Mouse (Mus musculus) v-Abl transformed pro-B cells (cell line): ENCODE measurements around the gene Pmf1.
"Not testable (repeated sequence)": the region's sequence is repeated elsewhere in the genome, so short reads cannot be mapped to it uniquely, and the experiment has no call there.

Experiments
- in situ Hi-C, 2 experiments: fragments of 400-800 bp; cut with MboI; formaldehyde crosslinking; loops; one replicate each; pipeline ENCODE4 v1.15.1; 2025; ENCODE audit not compliant: unreplicated experiment in 2 of 2

The Pmf1 gene

GRCm38 (mm10) chr3:88440500-88441381 is 30.6 kb upstream of the Pmf1 start:
- in situ Hi-C loops, result no loop called here

DNA sequence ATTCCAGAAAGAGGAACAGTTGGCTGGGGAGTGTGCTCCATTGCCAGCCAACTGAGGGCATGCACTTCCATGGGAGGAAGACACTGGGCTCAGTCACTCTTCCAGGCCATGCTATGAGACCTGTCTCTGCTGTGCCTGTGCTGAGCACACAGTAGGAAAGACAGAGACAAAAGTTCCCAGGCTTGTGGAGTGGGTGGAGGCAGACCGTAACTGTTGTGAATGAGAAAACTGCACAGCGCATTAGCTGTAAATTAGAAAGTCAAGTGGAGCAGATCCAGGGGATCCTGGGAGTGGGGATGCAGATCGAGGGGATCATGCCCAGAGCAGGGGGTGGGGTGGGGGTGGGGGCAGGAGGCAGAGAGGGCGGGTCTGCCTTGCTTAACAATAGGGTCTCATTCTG is 29.5 kb upstream of the Pmf1 start:
- in situ Hi-C loops, result no loop called here

GRCm38 (mm10) chr3:88437454-88437853 is 27.3 kb upstream of the Pmf1 start:
- in situ Hi-C loops, result no loop called here

DNA sequence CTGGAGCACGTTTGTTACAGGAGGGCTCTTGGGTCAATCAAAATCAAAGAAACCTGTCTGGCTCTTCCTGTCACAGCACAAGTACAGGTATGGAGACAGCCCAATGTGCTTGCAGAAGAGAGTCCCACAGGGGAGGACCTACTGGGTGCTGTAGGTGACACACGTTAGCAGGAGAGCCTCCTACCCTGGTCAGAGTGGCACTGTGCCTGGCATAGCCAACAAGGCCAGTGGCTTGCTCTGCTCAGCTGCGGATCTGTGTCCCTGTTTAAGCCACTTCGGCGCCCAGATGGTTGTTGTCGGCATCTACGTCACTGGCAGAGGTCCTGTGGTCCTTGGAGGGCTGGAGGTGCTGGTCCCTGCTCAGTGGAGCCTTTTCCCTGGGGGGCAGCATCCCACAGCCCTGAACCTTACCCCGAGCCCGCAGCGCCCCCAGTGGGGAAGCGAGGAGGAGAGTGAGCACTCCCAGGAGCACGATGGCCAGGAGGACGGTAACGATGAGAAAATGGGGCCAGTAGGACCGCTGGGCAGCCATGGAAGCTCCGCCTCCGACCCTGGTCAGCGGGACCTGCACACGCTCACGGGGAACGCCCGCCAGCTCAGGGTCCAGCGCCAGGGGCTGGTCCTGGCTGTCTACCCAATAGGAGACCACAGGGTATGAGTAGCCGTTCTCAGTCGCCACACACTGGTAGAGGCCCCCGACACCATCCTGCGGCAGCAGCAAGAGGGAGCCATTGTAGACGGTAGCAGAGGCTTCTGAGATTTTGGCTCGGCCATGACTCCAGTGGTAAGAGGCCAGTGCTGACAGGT is 26.5 kb upstream of the Pmf1 start:
- in situ Hi-C loops, result no loop called here

GRCm38 (mm10) chr3:88435515-88435914 is 25.4 kb upstream of the Pmf1 start:
- in situ Hi-C loops, result no loop called here

DNA sequence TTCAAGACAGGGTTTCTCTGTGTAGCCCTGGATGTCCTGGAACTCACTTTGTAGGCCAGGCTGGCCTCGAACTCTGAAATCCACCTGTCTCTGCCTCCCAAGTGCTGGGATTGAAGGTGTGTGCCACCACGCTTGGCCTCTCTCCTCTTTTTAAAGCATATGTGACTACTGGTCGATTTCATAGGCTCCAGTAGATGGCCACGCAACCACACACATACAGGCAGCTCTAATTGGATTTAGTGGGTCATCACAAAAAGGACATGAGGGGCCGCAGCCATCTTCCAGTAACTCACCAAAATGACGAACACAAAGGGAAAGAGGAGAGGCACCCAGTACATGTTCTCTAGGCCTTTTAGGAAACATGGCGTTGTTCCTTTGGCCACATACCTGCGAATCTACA is 18.5 kb upstream of the Pmf1 start:
- in situ Hi-C loops, result not testable (repeated sequence)

DNA sequence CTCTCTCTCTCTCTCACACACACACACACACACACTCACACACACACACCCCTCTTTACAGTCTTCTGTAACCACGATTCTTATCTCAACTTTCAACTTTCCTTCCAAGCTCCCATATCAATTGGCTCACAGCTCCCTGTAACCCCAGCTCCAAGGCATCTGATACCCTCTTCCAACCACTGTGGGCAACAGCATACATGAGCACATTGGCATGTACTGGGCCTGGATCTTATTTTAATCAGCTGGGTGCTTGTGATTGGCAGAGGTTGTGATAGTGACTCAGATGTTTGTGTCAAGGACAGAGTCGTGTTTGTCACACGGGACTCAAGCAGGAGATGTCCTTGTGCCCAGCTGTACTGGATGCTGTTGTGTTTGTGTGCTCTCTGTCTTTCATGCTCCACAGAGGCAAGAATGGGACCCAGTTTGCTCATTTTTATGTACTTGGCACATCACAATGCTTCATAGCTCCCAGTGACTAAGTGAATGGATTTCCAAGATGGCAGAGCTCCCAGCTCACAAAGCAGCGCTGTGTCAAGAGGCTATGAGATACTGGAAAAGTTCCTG is 17.3 kb upstream of the Pmf1 start:
- in situ Hi-C loops, result no loop called here

- in situ Hi-C loops, result no loop called here
Measured at GRCm38 (mm10) chr3:88425708-88426420, 15.7 kb upstream of the Pmf1 start.

DNA sequence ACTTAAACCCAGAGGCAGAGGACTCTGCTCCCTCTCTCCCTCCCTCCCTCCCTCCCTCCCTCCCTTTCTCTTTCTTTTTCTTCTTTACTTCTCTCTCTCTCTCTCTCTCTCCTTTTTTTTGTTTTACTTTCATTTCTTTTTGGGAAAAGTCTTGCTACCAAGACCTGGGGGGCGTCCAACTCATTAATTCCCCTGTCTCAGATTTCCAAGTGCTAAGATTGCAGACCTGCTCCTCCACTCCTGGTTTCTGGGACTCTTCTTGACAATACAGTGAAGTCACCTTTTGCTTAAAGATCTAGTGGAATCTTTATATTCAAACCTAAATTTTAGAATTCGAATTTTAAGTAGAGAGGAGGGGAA is 15.2 kb upstream of the Pmf1 start:
- in situ Hi-C loops, result no loop called here

DNA sequence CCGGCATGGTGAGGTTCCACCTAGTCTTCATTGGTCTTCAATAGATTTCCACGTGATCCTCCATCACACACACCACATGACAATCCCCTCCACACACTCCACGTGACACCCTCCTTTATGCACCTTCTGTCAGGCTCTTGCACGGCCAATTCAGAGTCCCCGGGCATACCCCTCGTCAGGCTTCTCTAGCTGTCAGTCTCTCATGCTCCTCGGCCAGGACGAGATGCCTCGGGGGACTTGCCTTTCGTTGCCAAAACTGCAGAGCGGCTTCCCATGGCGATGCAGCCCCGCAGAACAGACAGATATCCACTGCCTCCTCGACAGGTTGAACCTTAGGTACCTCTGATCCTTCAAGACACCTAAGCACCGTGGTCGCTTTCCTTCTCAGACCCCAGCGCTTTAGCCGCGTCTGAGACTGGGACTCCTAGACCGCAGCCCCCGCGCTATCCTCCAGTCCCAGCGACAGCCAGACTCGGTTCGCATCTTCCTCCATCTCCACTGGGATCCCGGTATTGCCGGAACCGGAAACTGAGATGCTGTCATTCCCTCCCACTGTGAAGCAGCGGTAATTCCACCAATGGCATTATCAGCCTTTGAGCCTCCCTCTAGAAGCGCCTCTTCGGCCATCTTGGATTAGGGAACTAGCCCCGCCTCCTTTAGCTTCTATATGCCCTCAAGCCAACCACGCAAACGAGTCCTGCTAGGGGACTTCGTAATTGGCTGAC is 14.6 kb upstream of the Pmf1 start, which contains the start of gene Slc25a44:
Gene Slc25a44, minus strand, starts transcription at position 535 of the 725 bp plus-strand sequence.
- in situ Hi-C loops, result no loop called here

DNA sequence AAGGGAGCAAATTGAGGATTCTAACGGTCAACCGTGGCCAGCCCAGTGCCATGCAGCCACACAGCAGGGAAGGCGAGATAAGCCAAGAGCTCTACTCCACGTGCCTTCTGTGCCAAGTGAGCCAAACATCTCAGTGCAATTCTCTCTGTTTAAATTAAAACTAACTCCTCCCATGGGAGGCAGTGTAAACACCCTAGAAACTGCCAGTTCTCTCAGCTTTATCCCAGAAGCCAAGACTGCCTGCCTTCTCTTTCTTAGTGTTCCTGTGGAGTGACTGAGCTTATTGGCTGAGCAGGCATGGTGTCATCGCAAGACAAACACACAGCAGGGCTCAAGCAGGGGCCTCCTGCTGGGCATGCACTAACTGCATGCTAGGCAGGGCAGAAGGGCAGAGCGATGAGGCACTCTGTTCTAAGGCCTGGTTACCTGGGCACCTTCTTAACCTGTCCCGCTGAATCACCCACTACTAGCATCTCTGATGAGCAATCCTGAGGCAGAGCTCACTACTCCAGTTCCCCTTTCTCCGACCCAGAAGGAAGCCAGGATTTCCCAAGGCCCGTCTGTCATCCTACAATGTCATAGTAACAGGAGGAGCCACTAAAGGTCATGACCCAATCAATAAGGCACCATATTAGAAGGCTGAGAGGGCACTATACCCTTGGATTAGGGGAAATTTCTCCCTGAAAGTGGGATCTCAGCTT is 12.0 kb upstream of the Pmf1 start:
- in situ Hi-C loops, result no loop called here

GRCm38 (mm10) chr3:88420771-88421170 is 10.6 kb upstream of the Pmf1 start:
- in situ Hi-C loops, result no loop called here

DNA sequence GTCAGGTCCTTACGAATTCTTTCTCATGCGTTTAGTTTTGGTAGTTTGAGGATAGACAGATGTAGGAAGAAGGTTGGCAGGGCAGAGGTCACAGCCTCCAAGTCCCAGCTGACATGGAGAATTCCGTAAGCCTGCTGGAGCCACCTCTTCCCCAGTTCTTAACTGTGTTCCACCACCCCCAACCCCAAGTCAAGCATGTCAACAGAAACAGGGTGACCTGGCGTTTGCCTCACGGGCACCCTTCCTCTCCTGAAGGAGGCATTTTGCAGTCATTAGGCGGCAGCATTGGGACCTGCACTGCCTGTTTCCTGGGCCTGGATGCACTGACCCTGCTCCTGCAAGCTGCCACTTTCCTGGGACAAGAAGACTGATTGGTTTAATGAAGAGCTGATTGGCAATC is 7.9 kb upstream of the Pmf1 start:
- in situ Hi-C loops, result no loop called here

DNA sequence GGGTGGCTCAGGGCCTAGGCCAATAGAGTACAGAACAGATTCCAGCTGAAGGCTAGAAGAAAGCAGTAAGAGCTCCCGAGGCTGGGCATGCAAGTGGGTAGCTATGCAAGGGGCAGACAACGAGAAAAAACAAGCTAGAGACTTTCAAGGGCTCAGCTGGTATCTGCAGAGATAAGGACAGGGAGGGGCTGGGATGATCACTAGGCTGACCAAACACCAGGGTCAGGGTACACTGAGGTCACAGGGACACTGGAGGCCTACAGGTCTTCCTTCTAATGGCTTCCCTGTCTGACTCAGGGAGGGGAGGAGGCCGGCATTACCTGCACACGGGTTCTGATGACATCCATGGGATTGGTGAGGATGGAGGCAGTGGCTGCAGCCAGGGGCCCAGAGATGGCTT is 5.5 kb upstream of the Pmf1 start:
- in situ Hi-C loops, result no loop called here

DNA sequence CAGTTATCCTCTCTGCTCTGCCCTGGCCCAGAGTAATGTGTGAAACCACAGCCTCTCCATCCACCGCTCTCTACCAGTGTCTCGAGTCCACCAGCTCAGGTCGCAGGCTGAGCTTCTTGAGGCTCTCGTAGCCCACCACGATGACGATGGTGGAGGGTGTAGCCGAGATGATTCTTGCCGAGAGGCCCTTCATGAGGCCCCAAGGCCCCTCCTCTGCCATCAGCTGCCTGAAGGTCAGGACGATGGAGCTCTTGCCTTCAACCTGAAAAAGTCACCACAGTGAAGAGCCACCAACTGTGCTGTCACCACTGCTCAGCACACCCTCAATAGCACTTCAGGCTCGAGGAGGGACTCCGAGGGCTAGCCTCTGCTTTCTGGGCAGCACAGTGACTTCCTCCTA is 2.5 kb upstream of the Pmf1 start:
- in situ Hi-C loops, result no loop called here

DNA sequence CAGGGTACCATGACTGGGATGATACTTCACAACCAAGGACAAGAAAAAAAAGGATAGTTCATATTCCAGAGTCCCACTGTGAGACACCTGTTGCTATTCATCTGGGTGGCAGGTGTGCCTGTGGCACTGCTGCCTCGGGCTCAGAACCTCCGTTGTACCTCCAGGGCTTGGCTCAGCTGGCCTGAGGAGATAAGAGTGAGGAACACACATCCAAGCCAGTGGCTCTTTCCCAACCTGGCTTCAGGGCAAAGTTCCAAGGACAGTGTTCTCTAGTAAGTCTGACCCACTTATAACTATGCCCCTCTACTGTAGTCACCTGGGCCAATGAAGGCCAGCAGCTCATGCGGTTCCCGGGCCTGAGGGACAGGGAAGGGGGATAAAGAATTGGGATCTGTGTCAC is 1.6 kb upstream of the Pmf1 start:
- in situ Hi-C loops, result no loop called here

GRCm38 (mm10) chr3:88410645-88411031 is 507 bp upstream of the Pmf1 start:
- in situ Hi-C loops, result no loop called here

- in situ Hi-C loops, result loop anchor here (5.0 to 10.0 kb wide), 5 partner anchors 54 to 113 kb away; no protein-coding TSS in a partner anchor
Measured at GRCm38 (mm10) chr3:88408953-88409352, 1.2 kb downstream of the Pmf1 start.

DNA sequence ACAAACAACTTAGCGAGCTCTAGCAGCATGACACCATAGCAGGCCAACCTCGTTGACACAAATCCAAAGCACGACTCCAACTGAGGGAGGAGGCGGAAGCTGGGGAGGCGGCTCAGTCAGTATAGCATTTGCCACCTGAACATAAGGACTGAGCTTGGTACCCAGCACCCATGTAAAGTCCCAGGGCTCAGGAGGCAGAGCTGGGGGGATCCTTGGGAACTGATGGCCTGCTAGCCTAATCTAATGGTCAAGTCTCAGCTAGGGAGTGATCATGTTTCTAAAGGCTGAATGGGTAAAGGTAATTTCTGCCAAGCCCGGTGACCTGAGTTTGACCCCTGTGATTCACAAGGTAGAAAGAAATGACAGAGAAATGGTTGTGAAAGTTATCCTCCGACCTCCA is 2.6 kb downstream of the Pmf1 start:
- in situ Hi-C loops, result loop anchor here (5.0 to 10.0 kb wide), 5 partner anchors 53 to 115 kb away; no protein-coding TSS in a partner anchor
